Mouse (Mus musculus) E14TG2a.4 (cell line): ENCODE measurements around the gene Mapkapk2.
"Not testable (repeated sequence)": the region's sequence is repeated elsewhere in the genome, so short reads cannot be mapped to it uniquely, and the experiment has no call there.

Experiments
- CTCF ChIP-seq: conservative IDR thresholded peaks from 2 replicates; pipeline ENCODE4 v1.5.1; 2014; ENCODE audit warnings: low read length
- POU5F1 ChIP-seq: IDR thresholded peaks from 2 replicates; pipeline ENCODE4 v1.6.1; 2014; ENCODE audit warnings: low read length, borderline replicate concordance

DNA sequence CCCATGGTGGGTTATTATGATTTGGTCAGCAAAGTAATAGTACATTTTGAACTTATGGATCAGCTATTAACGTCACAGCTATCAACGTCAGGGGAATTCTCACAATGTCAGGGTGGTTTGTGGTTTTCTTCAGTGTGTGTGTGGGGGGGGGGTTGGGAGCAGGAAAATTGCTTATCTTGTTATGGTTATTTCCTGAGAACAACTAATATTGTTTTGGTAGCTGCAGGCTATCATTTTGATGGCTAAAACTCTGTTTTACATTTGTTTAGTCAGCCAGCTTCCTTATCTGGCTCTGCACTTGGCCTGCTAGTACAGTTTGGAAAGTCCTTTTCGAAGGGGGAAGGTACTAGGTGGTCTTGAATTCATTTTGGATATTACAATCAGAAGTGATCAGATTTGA, 47.6 kb upstream of the Mapkapk2 start:
- TF ChIP-seq CTCF, POU5F1: not testable (repeated sequence)
